Mouse (Mus musculus) gonadal fat pad, adult 2 months (tissue): ENCODE results near the gene Amotl2. TPM values are rescaled to one million over a fixed set of nuclear protein-coding genes. Genes with fewer than 3 reads are reported as not detected.

Experiments
- DNase-seq: peaks from one replicate; pipeline ENCODE4 v3.0.0-alpha.2; 2012; ENCODE audit warnings: low read depth
- polyA plus RNA-seq: library from polyadenylated mRNA; depleted of rRNA; stranded (reverse); fragments of >200 nt; gene quantifications from 2 replicates; pipeline ENCODE4 v1.2.3, GENCODE M21; 2012

Amotl2 gene
- polyA plus RNA-seq, 1 experiment, result 62.2 TPM

- no peak for DNase-seq
Observed at GRCm38 (mm10) chr9:102719085-102719484, 2.6 kb downstream of the Amotl2 start.

- no peak for DNase-seq
Observed at GRCm38 (mm10) chr9:102719936-102720566, 3.6 kb downstream of the Amotl2 start.

DNA sequence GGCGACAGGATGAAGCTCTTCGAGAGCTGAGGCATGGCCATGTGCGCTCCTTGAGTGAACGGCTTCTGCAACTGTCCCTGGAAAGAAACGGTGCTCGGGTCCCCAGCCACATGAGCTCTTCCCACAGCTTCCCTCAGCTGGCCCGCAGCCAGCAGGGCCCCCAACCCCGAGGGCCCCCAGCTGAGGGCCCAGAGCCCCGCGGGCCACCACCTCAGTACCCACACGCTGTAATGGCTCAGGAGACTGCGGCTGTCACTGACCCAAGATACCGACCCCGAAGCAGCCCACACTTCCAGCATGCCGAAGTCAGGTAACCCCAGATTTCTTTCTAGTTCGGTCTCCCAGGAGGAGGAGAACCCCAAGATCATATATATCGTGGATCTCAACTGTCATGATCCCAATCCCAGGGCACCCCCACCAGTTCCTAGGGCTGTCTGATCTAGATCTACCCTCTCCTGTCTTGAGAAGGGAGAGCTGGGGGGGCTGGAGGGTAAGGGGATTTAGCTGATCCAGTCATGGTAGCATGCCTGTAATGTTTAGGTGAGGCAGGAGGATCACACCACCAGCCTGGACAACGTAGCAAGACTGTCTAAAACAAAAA, 4.2 kb downstream of the Amotl2 start:
- DNase-seq, result no peak

DNA sequence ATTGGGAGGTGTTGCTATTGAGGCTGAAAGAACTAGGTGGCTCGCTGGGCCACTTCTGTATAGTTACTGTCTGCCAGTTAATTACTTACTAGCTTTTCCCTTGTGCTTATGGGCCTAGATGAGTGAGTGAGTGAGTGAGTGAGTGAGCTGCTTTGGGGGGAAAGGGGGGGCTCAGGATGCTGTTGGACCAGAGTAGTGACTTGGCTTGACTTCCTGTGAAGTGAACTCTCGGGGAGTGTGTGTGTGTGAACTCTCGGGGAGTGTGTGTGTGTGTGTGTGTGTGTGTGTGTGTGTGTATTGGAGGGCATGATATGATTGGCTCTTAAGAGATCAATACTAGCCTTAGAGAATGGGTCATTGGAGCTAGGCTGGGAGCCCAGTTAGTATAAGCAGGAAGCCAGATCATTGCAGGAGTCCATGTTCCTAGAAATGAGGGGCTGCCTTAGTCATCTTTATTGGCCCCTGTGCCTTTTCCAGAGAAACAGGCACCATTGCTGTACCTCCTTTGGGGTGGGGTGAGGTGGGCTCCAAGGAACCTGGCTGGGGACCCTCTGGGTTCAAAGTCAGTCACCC, 5.0 kb downstream of the Amotl2 start:
- DNase-seq, result no peak

DNA sequence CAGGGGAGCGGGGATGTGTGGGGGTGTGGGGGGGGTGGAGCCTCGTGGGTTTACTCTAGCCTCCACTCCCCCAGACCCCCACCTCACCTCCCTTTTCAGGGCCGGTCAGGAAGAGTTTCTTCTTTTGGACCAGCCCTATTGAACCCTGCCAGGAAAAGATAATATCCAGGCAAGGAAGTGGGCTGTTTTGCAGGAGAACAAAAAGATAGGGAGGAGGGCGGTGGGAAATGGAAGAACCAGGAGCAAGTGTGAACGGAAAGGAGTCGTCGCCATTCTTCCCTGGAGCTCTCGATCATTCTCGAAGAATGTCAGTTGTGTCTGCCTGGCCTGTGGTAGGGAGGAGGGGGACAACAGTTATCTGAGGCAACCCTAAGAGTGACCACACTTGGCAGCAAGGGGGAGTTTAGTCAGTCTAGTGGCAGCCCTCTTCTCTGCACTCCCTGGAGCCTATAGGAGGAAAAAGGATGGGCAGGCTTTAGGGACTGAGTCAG, 5.6 kb downstream of the Amotl2 start:
- DNase-seq, result no peak

DNA sequence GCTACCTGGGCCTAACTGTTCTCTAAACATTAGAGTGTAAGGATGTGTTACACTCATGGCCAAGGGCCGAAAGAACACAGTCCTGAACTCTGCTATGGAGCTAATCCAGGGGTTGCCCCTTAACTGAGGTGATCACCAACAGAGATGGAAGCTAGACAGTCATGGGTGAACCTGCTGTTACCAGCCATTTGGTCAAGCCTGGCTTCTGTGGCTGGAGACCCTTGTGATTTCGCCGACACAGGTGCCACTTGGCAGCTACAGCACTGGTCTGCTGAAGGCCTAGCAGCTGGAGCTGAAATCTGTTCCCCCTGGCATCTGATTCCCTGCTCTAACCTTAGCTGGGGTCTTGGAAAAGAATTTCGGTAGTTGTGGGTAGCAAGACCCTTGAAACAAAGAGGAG, 6.3 kb downstream of the Amotl2 start:
- DNase-seq, result no peak

- no peak for DNase-seq
Observed at GRCm38 (mm10) chr9:102723241-102723709, 6.8 kb downstream of the Amotl2 start.

- DNase-seq, result no peak
Observed at GRCm38 (mm10) chr9:102723990-102724461, 7.6 kb downstream of the Amotl2 start.

DNA sequence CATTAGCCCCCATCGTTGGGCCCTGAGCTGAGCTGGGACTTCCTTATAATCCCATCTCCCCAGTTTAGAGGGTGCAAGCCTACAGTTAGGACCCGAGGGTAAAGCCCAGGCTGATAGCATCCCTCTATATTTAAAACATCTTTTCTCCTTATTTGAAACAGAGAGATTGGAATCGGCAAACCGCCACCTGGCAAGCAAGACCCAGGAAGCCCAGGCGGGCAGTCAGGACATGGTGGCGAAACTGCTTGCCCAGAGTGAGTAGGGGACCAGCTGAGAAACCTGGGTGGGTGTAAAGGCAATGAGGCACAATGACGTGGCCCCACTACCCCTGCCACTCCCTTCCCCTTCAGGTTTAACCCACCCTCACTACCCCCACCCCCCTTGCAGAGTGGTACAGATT, 8.5 kb downstream of the Amotl2 start:
- no peak for DNase-seq

- no peak for DNase-seq
Observed at GRCm38 (mm10) chr9:102725958-102726654, 9.6 kb downstream of the Amotl2 start.

DNA sequence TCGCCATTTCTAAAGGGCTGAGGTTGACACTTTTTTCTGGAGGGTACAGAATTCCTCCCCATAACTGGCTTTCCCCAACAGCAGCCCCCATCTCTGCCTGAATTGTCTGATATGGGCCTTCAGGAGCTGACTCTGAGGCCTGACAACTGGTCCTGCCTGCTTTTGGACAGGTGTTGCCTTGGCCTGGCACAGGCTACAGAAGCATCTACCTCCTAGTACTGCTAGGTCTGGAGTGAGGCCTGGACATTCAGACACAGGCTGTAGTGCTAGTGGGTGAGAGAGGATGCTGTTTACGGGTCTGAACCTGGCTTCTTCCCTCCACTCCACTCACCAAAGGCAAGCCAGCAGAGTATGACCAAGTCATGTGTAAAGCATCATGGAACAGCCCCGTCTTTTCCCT, 10.3 kb downstream of the Amotl2 start:
- no peak for DNase-seq

- DNase-seq, result no peak
Observed at GRCm38 (mm10) chr9:102727662-102728468, 11.4 kb downstream of the Amotl2 start.

DNA sequence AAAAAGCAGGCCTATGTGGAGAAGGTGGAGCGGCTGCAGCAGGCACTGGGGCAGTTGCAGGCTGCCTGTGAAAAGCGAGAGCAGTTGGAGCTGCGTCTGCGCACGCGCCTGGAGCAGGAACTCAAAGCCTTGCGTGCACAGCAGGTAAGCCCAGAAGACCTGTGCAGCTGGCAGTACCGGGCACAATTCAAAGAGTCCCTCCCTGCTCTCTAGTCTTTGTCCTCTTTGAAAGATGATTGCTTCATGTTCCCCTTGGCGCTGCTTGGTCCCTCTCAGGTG, 11.9 kb downstream of the Amotl2 start:
- DNase-seq, result no peak

GRCm38 (mm10) chr9:102729093-102729845, 12.8 kb downstream of the Amotl2 start:
- no peak for DNase-seq

DNA sequence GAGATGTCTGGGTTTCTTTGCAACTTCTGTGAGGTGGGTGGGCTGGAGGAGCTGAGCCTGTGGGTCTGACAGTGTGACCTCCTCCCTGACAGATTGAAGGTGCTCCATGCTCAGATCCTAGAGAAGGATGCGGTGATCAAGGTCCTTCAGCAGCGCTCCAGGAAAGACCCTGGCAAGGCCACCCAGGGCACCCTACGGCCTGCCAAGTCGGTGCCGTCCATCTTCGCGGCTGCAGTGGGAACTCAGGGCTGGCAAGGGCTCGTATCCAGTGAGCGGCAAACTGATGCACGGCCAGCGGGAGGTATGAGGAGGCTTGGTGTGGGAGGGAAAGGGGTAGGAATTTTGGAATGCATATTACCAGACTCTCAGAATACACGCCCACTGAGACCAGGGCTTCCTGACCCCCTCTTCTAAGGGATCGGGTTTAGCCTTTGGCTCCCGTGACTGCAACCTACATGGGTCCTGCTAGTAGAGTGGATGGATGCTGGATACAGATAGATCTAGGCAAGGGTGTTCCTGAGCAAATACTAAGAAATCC, 13.5 kb downstream of the Amotl2 start:
- DNase-seq, result no peak

DNA sequence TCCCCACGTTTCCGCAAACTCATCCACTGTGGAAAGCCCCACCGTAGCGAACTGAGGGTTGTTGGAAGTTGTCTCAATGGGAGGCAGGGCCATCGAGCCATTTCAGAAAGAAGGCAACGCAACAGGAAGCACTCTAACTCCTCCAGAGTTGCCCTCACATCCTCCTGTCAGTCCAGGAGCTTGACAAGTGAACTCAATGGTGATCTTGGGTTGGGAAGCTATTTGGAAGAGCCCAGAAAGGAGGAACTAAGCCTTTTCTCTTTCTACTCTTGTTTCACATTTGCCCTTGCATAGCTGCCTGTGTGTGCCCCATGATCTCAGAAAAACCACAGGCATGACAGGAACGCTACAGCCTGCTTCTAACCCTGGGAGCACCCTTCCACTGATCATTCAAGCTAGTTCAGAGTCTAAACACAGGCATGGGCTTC, 14.6 kb downstream of the Amotl2 start:
- DNase-seq, result no peak

DNA sequence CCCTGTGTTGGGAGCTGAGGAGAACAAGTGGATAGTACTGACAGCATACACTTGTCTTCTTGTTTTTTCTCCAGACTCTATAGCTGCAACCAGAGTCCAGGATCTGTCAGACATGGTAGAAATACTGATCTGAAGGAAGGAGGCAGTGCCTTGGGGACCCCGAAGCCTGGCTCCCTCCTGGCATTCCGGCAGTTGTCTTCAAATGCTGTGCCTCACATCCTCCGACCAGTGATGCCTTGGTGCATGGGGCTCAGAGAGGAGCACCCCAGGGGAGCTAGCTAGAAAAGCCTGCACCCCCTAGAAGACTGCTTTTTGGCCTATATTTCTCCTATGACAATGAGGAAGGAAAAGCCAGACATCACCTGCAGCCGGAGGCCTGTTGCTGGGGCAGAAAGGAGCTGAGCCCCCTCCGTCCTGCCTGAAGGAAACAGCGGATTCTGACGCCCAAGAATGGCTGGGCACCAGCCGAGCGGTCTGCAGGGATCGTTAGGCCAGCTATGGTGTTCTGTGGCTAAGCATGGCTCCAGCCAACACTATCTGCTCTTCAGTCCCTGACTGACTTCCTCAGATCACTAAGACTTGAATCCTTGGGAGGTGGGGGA, 15.2 kb downstream of the Amotl2 start:
- DNase-seq, result no peak

DNA sequence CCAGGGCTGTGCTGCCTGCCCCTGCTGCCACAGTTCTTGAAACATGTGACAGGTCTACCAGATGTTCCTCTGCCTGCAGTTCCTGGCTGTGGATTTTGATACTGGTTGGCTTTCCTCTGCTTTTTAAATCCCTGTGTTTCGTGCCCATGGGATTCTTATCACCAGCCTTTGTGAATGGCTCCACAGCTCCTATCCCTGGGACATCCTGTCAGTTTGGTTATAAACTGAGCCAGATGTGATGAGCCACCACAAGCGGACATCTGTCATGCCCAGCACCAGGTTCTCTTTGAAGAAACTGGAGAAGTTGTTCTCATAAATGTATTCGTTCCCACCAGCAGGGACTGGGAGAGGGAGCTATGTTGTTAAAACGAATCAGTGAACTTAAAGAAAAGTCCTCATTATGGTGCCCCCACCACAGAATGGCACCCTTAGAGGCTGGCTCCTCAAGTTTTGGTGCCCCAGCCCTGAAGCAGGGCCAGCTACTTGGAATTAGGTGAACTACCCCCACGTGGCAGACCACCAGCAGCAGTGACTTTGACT, 15.9 kb downstream of the Amotl2 start:
- DNase-seq, result no peak

- DNase-seq, result no peak
Observed at GRCm38 (mm10) chr9:102733459-102733858, 17.0 kb downstream of the Amotl2 start.
